Mouse (Mus musculus) MEL (cell line): Measurements from ENCODE around the gene Nlrx1. TPM values are rescaled to one million over a fixed set of nuclear protein-coding genes. Genes with fewer than 3 reads are reported as not detected.

ENCODE experiments used
- DNase-seq: peaks from one replicate; pipeline ENCODE4 v3.0.0; 2011; ENCODE audit warnings: low read depth, low spot score
- H3K27ac ChIP-seq: 2 replicates; pipeline ENCODE4 v1.5.1; 2012; ENCODE audit warnings: low read depth, mild to moderate bottlenecking, control low read depth, low read length, moderate library complexity; ENCODE audit not compliant: control insufficient read depth
- H3K27me3 ChIP-seq, 2 experiments: fragments of 150-350 bp in 1 of 2; sonication (generic) in 1 of 2; 2 replicates each; pipeline ENCODE4 v1.6.1; 2012; ENCODE audit warnings: low read length in 2 of 2, mild to moderate bottlenecking in 2 of 2, improper control_type of control experiment in 1 of 2, moderate library complexity in 1 of 2; ENCODE audit not compliant: insufficient read depth in 2 of 2, control insufficient read depth in 1 of 2
- H3K36me3 ChIP-seq, 2 experiments: 2 replicates each; pipeline ENCODE4 v1.6.1; 2012 to 2014; ENCODE audit warnings: low read length in 2 of 2, improper control_type of control experiment in 1 of 2, inconsistent platforms in 1 of 2, mild to moderate bottlenecking in 1 of 2; ENCODE audit not compliant: insufficient read depth in 2 of 2, control insufficient read depth in 1 of 2
- H3K4me1 ChIP-seq, 2 experiments: fragments of 150-350 bp in 1 of 2; sonication (generic) in 1 of 2; 2 replicates each; pipeline ENCODE4 v1.6.1; 2012; ENCODE audit warnings: low read length in 2 of 2, improper control_type of control experiment in 1 of 2, mild to moderate bottlenecking in 1 of 2; ENCODE audit not compliant: insufficient read depth in 2 of 2, control insufficient read depth in 1 of 2
- H3K4me3 ChIP-seq, 2 experiments: fragments of 150-350 bp in 1 of 2; sonication (generic) in 1 of 2; 2 replicates each; pipeline ENCODE4 v1.5.1; 2012; ENCODE audit warnings: low read depth in 2 of 2, low read length in 2 of 2, mild to moderate bottlenecking in 2 of 2, moderate library complexity in 2 of 2, control low read depth in 1 of 2, improper control_type of control experiment in 1 of 2; ENCODE audit not compliant: control insufficient read depth in 1 of 2, insufficient read depth in 1 of 2
- H3K79me2 ChIP-seq: 2 replicates; pipeline ENCODE4 v1.6.1; 2012; ENCODE audit warnings: mild to moderate bottlenecking, low read length, moderate library complexity; ENCODE audit not compliant: control insufficient read depth, poor library complexity, insufficient read depth
- H3K9ac ChIP-seq: 2 replicates; pipeline ENCODE4 v1.6.1; 2012; ENCODE audit warnings: low read depth, mild to moderate bottlenecking, control low read depth, low read length, moderate library complexity; ENCODE audit not compliant: control insufficient read depth, poor library complexity, severe bottlenecking
- H3K9me3 ChIP-seq: fragments of 150-350 bp; sonication (generic); replicated peaks from 2 replicates; pipeline ENCODE4 v1.6.1; 2012; ENCODE audit warnings: mild to moderate bottlenecking, low read length, improper control_type of control experiment, moderate library complexity; ENCODE audit not compliant: insufficient read depth
- BHLHE40 ChIP-seq: IDR thresholded peaks from 2 replicates; pipeline ENCODE4 v1.6.1; 2012; ENCODE audit warnings: low read depth, mild to moderate bottlenecking, inconsistent platforms, low read length, improper control_type of control experiment, borderline replicate concordance
- CTCF ChIP-seq, 3 experiments: IDR thresholded peaks in 2 of 3; conservative IDR thresholded peaks in 1 of 3; 2 replicates each; pipeline ENCODE4 v1.5.1; 2011 to 2012; ENCODE audit warnings: low read length in 3 of 3, low read depth in 2 of 3, mild to moderate bottlenecking in 2 of 3, improper control_type of control experiment in 1 of 3, inconsistent platforms in 1 of 3, mixed read lengths in 1 of 3, moderate library complexity in 1 of 3; ENCODE audit not compliant: control insufficient read depth in 1 of 3, insufficient read depth in 1 of 3, poor library complexity in 1 of 3, severe bottlenecking in 1 of 3
- E2F4 ChIP-seq: IDR thresholded peaks from 2 replicates; pipeline ENCODE4 v1.6.1; 2011; ENCODE audit warnings: low read depth, low read length, improper control_type of control experiment, borderline replicate concordance
- ELF1 ChIP-seq: IDR thresholded peaks from 2 replicates; pipeline ENCODE4 v1.6.1; 2014; ENCODE audit warnings: low read depth, mild to moderate bottlenecking, inconsistent platforms, low read length, improper control_type of control experiment, moderate library complexity
- EP300 ChIP-seq, 2 experiments: IDR thresholded peaks; 2 replicates each; pipeline ENCODE4 v1.6.1; 2011; ENCODE audit warnings: improper control_type of control experiment in 2 of 2, low read length in 2 of 2, low read depth in 1 of 2, mild to moderate bottlenecking in 1 of 2
- KAT2A ChIP-seq: conservative IDR thresholded peaks from 2 replicates; pipeline ENCODE4 v1.6.1; 2012; ENCODE audit warnings: low read depth, low read length, improper control_type of control experiment, inconsistent platforms
- MYB ChIP-seq: IDR thresholded peaks from 2 replicates; pipeline ENCODE4 v1.6.1; 2011; ENCODE audit warnings: mild to moderate bottlenecking, low read depth, low read length, improper control_type of control experiment
- POLR2A ChIP-seq, 2 experiments: IDR thresholded peaks; 2 replicates each; pipeline ENCODE4 v1.6.1; 2011 to 2012; ENCODE audit warnings: low read length in 2 of 2, mild to moderate bottlenecking in 2 of 2, control low read depth in 1 of 2, improper control_type of control experiment in 1 of 2, low read depth in 1 of 2, moderate library complexity in 1 of 2; ENCODE audit not compliant: control insufficient read depth in 1 of 2, insufficient read depth in 1 of 2, poor library complexity in 1 of 2
- RCOR1 ChIP-seq: IDR thresholded peaks from 2 replicates; pipeline ENCODE4 v1.6.1; 2012; ENCODE audit warnings: low read depth, mild to moderate bottlenecking, inconsistent platforms, low read length, improper control_type of control experiment
- SIN3A ChIP-seq: IDR thresholded peaks from 2 replicates; pipeline ENCODE4 v1.6.1; 2012; ENCODE audit warnings: low read length, improper control_type of control experiment, inconsistent platforms
- TAL1 ChIP-seq: IDR thresholded peaks from 2 replicates; pipeline ENCODE4 v1.6.1; 2012; ENCODE audit warnings: mild to moderate bottlenecking, inconsistent platforms, low read length, moderate library complexity, mixed read lengths
- TBP ChIP-seq: IDR thresholded peaks from 2 replicates; pipeline ENCODE4 v1.8.0; 2011; ENCODE audit warnings: low read depth, low read length, improper control_type of control experiment
- ZC3H11A ChIP-seq: IDR thresholded peaks from 2 replicates; pipeline ENCODE4 v1.6.1; 2012; ENCODE audit warnings: low read depth, mild to moderate bottlenecking, inconsistent platforms, low read length, improper control_type of control experiment
- polyA plus RNA-seq, 2 experiments: library from polyadenylated mRNA; stranded (reverse) in 1 of 2; unstranded in 1 of 2; fragments of >175 nt in 1 of 2; fragments of >200 nt in 1 of 2; gene quantifications; 2 replicates each; pipeline versions ENCODE4 v1.2.1 to v1.2.4; 2012; ENCODE audit warnings: low replicate concordance in 2 of 2, low read depth in 1 of 2; ENCODE audit not compliant: insufficient read length in 2 of 2, insufficient read depth in 1 of 2, missing spikeins in 1 of 2
- total RNA-seq: library from RNA; depleted of rRNA; stranded (reverse); fragments of 300-350 nt; gene quantifications from 2 replicates; pipeline ENCODE4 v1.2.3, GENCODE M21; 2012

Nlrx1 gene
- total and polyA plus RNA-seq, 3 experiments = 1.2 to 7.0 TPM; not detected in 1

DNA sequence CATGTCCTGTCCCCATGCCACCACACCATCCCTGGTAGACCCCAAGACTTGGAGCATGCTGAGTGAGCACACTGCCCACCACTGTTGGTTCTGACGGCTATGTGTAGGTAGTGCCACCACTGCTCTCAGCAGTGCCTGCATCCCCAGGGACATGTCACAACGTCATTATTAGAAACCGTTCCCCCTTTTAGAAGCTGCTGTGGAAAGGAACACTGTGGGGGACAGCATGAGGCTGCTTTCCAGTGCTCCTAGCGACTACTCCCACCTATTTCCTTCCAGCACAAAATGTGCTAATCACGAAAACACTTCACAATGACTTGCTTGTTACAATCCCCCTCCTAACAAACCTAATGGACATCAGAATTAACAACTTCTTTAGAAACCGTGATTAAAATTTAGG is 42.4 kb downstream of the Nlrx1 start:
- no peak overlapping the region for H3K9ac ChIP-seq
- H3K27me3 ChIP-seq = no peaks in the 10 kb centered on the region
- H3K27ac ChIP-seq = no peak overlapping the region
- H3K9me3 ChIP-seq = no peaks in the 10 kb centered on the region
- H3K4me3 ChIP-seq = no peak overlapping the region
- H3K79me2 ChIP-seq = peaks cover 50% of the 10 kb centered on the region
- no peak for DNase-seq
- no peaks in the 10 kb centered on the region for H3K4me1 ChIP-seq
- TF ChIP-seq RCOR1 (no peak), KAT2A (no peak), TAL1 (no peak), CTCF (IDR thresholded peaks at IDR 0.05 in 2 of 3, conservative IDR thresholded peaks at IDR 0.05 in 1 of 3; ENCODE audit: control insufficient read depth in 1 of 3, insufficient read depth in 1 of 3, low read depth in 2 of 3, low read length in 3 of 3, poor library complexity in 1 of 3, severe bottlenecking in 1 of 3) (no peak), E2F4 (no peak), MYB (no peak)
- H3K36me3 ChIP-seq = peaks cover 0 to 3% of the 10 kb centered on the region in 2 experiments; a peak in 3 of 4 replicates

DNA sequence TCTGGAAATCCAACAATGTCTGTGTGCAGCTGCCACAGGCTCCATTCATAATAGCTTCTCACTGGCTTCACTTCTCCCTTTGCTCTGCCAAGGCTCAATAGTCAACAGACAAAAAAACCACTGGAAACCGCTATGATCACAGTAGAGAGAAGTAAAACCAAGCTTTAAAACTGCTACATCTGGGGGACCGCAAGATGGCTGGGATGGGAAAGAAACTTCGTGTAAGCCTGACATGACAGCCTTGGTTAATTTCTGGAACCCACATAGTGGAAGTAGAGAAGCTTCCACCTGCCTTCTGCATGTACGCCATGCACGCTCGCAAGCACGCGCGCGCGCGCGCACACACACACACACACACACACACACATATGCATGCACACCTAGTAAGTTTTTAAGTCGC is 54.9 kb downstream of the Nlrx1 start:
- no peaks in the 10 kb centered on the region for H3K9me3 ChIP-seq
- no peaks in the 10 kb centered on the region for H3K27me3 ChIP-seq
- H3K36me3 ChIP-seq = peaks cover 0 to 6% of the 10 kb centered on the region in 2 experiments; a peak in 1 of 4 replicates
- no peak overlapping the region for H3K4me3 ChIP-seq
- H3K9ac ChIP-seq = no peak overlapping the region
- peaks cover 14% of the 10 kb centered on the region for H3K79me2 ChIP-seq
- TF ChIP-seq ZC3H11A (no peak), TBP (no peak)
- H3K4me1 ChIP-seq = no peaks in the 10 kb centered on the region
- H3K27ac ChIP-seq = no peak overlapping the region
- no peak for DNase-seq

DNA sequence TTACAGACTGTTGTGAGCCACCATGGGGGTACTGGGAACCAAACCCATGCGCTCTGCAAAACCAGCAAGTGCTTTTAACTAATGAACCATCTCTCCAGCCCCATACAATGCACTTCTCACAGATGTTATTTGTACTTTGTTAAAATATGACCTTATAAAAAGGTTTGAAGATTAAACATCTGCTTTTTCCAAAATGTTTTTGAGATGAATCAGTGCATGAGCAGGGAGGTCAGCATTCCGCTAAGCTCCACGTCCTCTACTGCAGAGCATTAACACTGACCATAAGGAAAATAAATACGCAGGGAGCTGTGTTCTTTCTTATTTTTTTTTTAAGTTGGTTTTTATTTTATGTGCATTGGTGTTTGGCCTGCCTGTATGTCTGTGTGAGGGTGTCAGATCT is 56.0 kb downstream of the Nlrx1 start:
- no peak overlapping the region for H3K4me3 ChIP-seq
- H3K9ac ChIP-seq = no peak overlapping the region
- TF ChIP-seq CTCF (IDR thresholded peaks at IDR 0.05 in 2 of 3, conservative IDR thresholded peaks at IDR 0.05 in 1 of 3; ENCODE audit: control insufficient read depth in 1 of 3, insufficient read depth in 1 of 3, low read depth in 2 of 3, low read length in 3 of 3, poor library complexity in 1 of 3, severe bottlenecking in 1 of 3) (no peak), POLR2A (IDR thresholded peaks at IDR 0.05; ENCODE audit: control insufficient read depth in 1 of 2, insufficient read depth in 1 of 2, low read depth in 1 of 2, low read length in 2 of 2, poor library complexity in 1 of 2) (no peak), ZC3H11A (no peak), EP300 (IDR thresholded peaks at IDR 0.05; ENCODE audit: low read depth in 1 of 2, low read length in 2 of 2) (no peak), BHLHE40 (no peak), SIN3A (no peak), ELF1 (no peak)
- H3K9me3 ChIP-seq = no peaks in the 10 kb centered on the region
- H3K27ac ChIP-seq = no peak overlapping the region
- H3K4me1 ChIP-seq = peaks cover under 1 to 1% of the 10 kb centered on the region in 2 experiments; a peak in 1 of 4 replicates
- peaks cover 19% of the 10 kb centered on the region for H3K79me2 ChIP-seq
- no peaks in the 10 kb centered on the region for H3K27me3 ChIP-seq
- H3K36me3 ChIP-seq = peaks cover 2 to 6% of the 10 kb centered on the region in 2 experiments; a peak in 2 of 4 replicates
- no peak for DNase-seq
